Mouse (Mus musculus): ENCODE measurements at regions not wholly inside any gene's neighbourhood (a gene's known extent, or its start where the extent isn't known, plus 50 kb on each side); places are given as distances from the start of the nearest gene placed in this dataset.
A peak's percentile ranks its signal among the peaks of the same experiment; 100 is the strongest.
"Not testable (repeated sequence)": the region's sequence is repeated elsewhere in the genome, so short reads cannot be mapped to it uniquely, and the experiment has no call there.

DNA sequence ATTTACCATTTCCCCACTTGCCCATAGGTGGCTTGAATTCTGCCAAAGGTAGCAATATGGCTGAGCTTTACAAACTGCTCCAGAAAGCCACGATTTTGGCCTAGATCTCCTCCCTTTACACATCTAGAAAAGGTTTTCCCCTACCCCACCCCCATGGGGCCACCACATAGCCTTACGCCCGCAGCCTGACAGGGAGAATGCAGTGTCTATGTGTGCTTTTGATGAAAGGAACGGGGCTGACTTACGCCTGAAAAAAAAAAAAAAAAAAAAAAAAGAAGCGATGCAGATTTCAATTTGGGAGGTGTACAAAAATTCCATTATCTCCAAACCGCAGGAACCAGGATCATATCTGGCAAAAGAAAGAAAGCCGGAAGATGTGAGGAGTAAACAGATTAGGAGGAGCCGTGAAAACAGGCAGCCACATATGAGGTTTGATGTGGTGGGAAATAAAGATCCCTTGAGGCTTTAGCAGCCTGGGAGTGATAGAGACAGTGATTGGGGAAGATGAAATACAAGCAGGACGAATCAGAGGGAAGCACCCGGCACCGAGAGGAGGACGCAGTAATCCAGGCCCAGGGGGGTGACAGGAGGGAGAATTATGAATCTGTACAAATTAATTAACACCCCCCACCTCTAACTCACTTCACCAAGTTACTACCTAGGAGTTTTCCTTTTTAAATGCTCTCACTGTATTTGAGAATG lies 121.4 kb upstream of the Vldlr start:
- ATAC-seq (peak; percentile 29; the same call in 1 of the 2 replicates), DNase-seq (no peak)
- no peaks in the 10 kb centered on the region for H3K36me3 ChIP-seq (ENCODE audit: insufficient read depth)
- no peak overlapping the region for H3K27ac ChIP-seq (ENCODE audit: low read depth, low read length)
- no peaks in the 10 kb centered on the region for H3K9me3 ChIP-seq (ENCODE audit: low read length)
- no peak overlapping the region for H3K4me3 ChIP-seq (ENCODE audit: low read depth, low read length)
- H3K4me2 ChIP-seq (ENCODE audit: low read depth): no peak overlapping the region
- H3K9ac ChIP-seq: no peak overlapping the region
- H3K27me3 ChIP-seq (ENCODE audit: insufficient read depth, low read length): no peaks in the 10 kb centered on the region
- 62% methylated on average over 13 of the region's 13 CpGs for WGBS
- TF ChIP-seq CTCF (IDR thresholded peaks at IDR 0.05; ENCODE audit: low read depth): no peak
- 0 out of 2 replicates have a peak, but pooled peaks cover 3% of the 10 kb centered on the region for H3K4me1 ChIP-seq (ENCODE audit: insufficient read depth)

DNA sequence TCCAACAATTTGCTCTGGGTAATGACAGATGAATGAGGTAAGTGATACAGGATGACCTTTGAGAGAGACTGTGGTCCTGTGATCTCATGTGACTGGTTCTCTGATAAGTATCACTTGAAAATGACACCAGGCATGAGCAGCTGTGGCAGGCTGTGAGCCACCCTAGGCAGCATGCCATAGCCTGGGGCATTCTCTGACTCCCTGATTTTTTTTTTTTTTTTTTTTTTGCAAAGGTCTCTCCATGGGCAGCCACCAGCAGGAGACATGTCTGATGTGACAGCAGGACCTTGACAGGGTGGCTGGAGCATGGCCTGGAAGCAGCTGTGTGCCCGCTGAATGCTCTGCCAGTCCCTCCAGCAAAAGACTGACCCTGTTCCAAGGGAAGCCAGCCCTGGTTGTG lies 116.4 kb upstream of the Vldlr start:
- Histone ChIP-seq H3K27ac (ENCODE audit: low read depth, low read length) (no peak overlapping the region), H3K4me1 (ENCODE audit: insufficient read depth) (0 out of 2 replicates have a peak, but pooled peaks cover 3% of the 10 kb centered on the region), H3K9me3 (ENCODE audit: low read length) (no peaks in the 10 kb centered on the region), H3K36me3 (ENCODE audit: insufficient read depth) (no peaks in the 10 kb centered on the region), H3K4me2 (ENCODE audit: low read depth) (no peak overlapping the region), H3K9ac (no peak overlapping the region), H3K27me3 (ENCODE audit: insufficient read depth, low read length) (no peaks in the 10 kb centered on the region), H3K4me3 (ENCODE audit: low read depth, low read length) (no peak overlapping the region)
- no peak for DNase-seq
- no peak for TF ChIP-seq CTCF (IDR thresholded peaks at IDR 0.05; ENCODE audit: low read depth)
- ATAC-seq: peak; percentile 29; the same call in 1 of the 2 replicates
- 71% methylated on average over 1 of the region's 1 CpGs for WGBS

DNA sequence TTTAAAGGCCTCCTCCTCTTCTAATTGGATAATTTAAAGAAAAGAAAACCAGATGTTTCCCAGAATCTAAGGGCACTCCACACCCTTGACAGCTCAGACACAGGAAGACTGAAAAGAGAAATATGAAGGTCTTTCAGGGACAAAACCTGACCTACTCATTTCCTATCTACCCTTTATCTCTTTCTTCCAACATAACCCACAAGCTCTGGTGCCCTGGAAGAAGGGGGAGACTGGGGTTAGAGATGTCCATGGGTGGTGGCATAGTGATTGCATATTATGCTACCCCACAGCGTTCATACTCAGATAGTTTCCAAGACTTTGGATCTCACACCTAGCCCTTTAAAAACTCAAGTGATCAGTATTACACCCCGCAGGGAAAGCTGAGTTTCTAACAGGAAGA lies 105.8 kb upstream of the Vldlr start:
- Histone ChIP-seq H3K9me3 (ENCODE audit: low read length) (no peaks in the 10 kb centered on the region), H3K9ac (no peak overlapping the region), H3K4me2 (ENCODE audit: low read depth) (no peak overlapping the region), H3K27me3 (ENCODE audit: insufficient read depth, low read length) (no peaks in the 10 kb centered on the region), H3K4me1 (ENCODE audit: insufficient read depth) (no peaks in the 10 kb centered on the region), H3K36me3 (ENCODE audit: insufficient read depth) (no peaks in the 10 kb centered on the region), H3K27ac (ENCODE audit: low read depth, low read length) (no peak overlapping the region), H3K4me3 (ENCODE audit: low read depth, low read length) (no peak overlapping the region)
- DNase-seq (no peak), ATAC-seq (no peak)
- no peak for TF ChIP-seq CTCF (IDR thresholded peaks at IDR 0.05; ENCODE audit: low read depth)
- WGBS: 90% methylated on average over 2 of the region's 2 CpGs

DNA sequence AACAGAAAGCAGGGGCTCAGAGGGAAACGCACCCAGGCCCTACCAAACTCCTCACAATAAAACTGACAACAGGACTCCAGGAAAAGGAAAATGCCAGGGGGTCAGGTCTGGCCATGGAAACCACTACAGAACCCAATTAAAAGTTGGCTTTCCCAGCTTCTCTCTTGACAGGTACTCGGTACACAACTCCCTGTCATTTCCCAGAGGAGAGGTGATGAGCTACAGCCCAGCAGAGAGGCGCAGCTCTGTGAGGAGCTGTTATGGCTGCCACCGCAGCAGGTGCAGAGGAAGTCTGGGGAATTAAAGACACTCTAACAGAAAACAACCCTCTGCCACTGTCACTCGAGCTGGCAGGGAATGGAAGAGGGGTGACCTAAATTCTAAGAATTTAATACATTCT lies 95.4 kb upstream of the Vldlr start:
- ATAC-seq: no peak
- no peak for TF ChIP-seq CTCF (IDR thresholded peaks at IDR 0.05; ENCODE audit: low read depth)

DNA sequence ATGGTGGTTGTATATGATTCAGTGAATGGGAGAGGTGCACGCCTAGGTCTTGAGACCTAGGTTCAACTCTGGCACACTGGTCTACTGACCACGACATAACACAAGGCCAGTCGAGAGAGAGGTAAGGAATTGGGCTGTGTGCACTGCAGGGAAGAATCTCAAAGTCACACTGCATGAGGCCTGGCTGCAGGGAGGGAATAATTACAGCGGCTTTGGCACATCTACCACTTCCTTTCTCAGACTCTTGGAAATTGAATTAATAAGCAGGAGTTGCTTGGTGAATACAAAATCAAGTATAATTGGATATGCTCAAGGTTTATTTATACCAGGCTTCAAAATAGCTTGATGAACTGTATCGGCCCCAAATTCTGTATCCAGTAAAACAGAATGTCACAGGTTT lies 93.9 kb upstream of the Vldlr start:
- H3K36me3 ChIP-seq (ENCODE audit: insufficient read depth): no peaks in the 10 kb centered on the region
- H3K4me2 ChIP-seq (ENCODE audit: low read depth): no peak overlapping the region
- TF ChIP-seq CTCF (IDR thresholded peaks at IDR 0.05; ENCODE audit: low read depth): no peak
- 50% methylated on average over 5 of the region's 5 CpGs for WGBS
- peak; percentile 30; the same call in 1 of the 2 replicates for ATAC-seq
- H3K9ac ChIP-seq: no peak overlapping the region
- H3K4me1 ChIP-seq (ENCODE audit: insufficient read depth): peaks cover 16% of the 10 kb centered on the region; the same call in 1 of the 2 replicates
- no peaks in the 10 kb centered on the region for H3K27me3 ChIP-seq (ENCODE audit: insufficient read depth, low read length)
- no peaks in the 10 kb centered on the region for H3K9me3 ChIP-seq (ENCODE audit: low read length)
- DNase-seq: no peak
- no peak overlapping the region; the same call in 1 of the 2 replicates for H3K27ac ChIP-seq (ENCODE audit: low read depth, low read length)
- H3K4me3 ChIP-seq (ENCODE audit: low read depth, low read length): no peak overlapping the region

More for the DNA sequence above, 95.4 kb upstream of the Vldlr start:
- Histone ChIP-seq H3K4me2 (ENCODE audit: low read depth) (no peak overlapping the region), H3K4me1 (ENCODE audit: insufficient read depth) (peaks cover 16% of the 10 kb centered on the region; the same call in 1 of the 2 replicates), H3K9ac (no peak overlapping the region), H3K4me3 (ENCODE audit: low read depth, low read length) (no peak overlapping the region), H3K27ac (ENCODE audit: low read depth, low read length) (no peak overlapping the region), H3K27me3 (ENCODE audit: insufficient read depth, low read length) (no peaks in the 10 kb centered on the region), H3K9me3 (ENCODE audit: low read length) (no peaks in the 10 kb centered on the region), H3K36me3 (ENCODE audit: insufficient read depth) (no peaks in the 10 kb centered on the region)
- WGBS: 46% methylated on average over 5 of the region's 5 CpGs
- no peak for DNase-seq

DNA sequence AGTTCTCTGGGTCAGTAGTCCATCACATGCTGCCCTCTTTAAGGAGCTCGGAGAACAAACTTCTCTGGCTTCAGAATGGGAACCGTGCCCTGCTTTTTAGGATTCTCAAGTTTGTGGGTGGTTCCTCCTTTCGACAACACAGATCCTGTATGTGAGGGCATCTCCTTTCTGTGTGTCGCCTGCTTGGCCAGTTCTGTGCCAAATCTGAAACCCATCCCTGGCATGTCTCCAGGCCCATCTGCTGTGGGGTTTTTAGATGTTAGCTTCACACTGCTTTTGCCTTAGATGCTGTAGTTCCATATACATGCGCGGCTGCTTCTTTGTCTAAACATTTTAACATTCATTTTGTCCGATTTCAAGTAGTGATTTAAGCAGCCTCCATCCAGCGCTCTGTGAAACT lies 93.0 kb upstream of the Vldlr start:
- H3K4me1 ChIP-seq (ENCODE audit: insufficient read depth): peaks cover 16% of the 10 kb centered on the region; the same call in 1 of the 2 replicates
- peak overlapping the region; percentile 16; the same call in 1 of the 2 replicates for H3K4me2 ChIP-seq (ENCODE audit: low read depth)
- no peak for TF ChIP-seq CTCF (IDR thresholded peaks at IDR 0.05; ENCODE audit: low read depth)
- DNase-seq (peak; percentile 89), ATAC-seq (peak; percentile 77)
- H3K27me3 ChIP-seq (ENCODE audit: insufficient read depth, low read length): no peaks in the 10 kb centered on the region
- no peaks in the 10 kb centered on the region for H3K9me3 ChIP-seq (ENCODE audit: low read length)
- no peak overlapping the region for H3K4me3 ChIP-seq (ENCODE audit: low read depth, low read length)
- H3K9ac ChIP-seq: no peak overlapping the region
- 26% methylated on average over 8 of the region's 8 CpGs for WGBS
- H3K36me3 ChIP-seq (ENCODE audit: insufficient read depth): no peaks in the 10 kb centered on the region
- peak overlapping the region; percentile 29; the same call in 1 of the 2 replicates for H3K27ac ChIP-seq (ENCODE audit: low read depth, low read length)

DNA sequence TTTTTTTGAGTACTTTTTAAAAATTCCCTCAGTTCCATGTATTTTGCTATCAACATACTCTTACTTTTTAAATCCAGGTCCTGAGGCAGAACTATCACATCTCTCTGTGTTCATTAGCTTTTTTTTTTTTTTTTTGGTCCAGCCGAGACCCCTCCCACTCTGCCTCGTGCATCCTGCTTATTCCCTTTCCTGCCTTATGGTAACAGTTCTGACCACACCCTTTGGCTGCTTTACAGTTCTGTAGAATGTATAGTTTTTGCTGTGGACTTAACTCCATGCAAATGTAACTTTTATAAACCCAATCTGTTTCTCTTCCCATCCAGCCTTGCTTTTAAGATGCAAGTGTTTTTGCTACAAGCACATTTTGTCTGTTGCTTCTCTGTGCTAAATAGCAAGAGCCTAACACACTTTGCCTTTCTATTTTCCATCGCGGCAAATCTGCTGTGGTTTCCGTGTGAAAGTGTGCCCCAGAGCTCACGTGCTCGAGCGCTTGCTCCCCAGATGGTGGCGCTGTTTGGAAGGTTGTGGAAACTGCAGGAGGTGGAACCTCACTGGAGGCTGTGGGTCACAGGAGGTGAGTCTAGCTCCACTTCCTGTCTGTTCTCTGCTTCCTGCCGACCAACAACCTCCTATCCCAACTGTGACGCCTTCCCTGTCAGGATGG lies 92.3 kb upstream of the Vldlr start:
- peak; percentile 69 for TF ChIP-seq CTCF (IDR thresholded peaks at IDR 0.05; ENCODE audit: low read depth)
- peak; percentile 81 for DNase-seq
- peak; percentile 57 for ATAC-seq
- WGBS: 50% methylated on average over 11 of the region's 11 CpGs
- no peak overlapping the region for H3K4me3 ChIP-seq (ENCODE audit: low read depth, low read length)
- H3K4me1 ChIP-seq (ENCODE audit: insufficient read depth): peaks cover 16% of the 10 kb centered on the region; the same call in 1 of the 2 replicates
- no peaks in the 10 kb centered on the region for H3K36me3 ChIP-seq (ENCODE audit: insufficient read depth)
- H3K27ac ChIP-seq (ENCODE audit: low read depth, low read length): peak overlapping the region; percentile 29
- no peaks in the 10 kb centered on the region for H3K9me3 ChIP-seq (ENCODE audit: low read length)
- no peak overlapping the region for H3K9ac ChIP-seq
- peak overlapping the region; percentile 16; the same call in 1 of the 2 replicates for H3K4me2 ChIP-seq (ENCODE audit: low read depth)
- no peaks in the 10 kb centered on the region for H3K27me3 ChIP-seq (ENCODE audit: insufficient read depth, low read length)

DNA sequence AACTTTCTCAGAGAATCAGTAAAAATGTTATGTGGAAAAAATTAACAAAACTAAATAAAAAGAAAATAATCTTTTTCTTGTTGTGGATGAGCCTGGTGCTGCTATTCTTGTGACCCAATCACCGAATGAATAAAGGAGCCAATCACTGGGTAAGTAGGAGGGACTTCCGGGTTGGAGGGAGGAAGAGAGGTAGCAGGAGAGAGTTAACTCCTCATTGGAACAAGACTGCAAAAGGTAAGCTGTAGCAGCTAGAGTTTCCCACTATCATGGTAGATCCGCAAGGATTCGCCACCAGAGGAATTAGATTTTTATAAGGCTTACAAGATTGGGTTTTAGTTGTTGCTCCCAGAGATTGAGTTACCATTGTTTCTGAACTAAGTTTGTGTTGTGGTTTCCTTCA lies 87.8 kb upstream of the Vldlr start:
- not testable (repeated sequence) for H3K4me3 ChIP-seq (ENCODE audit: low read depth, low read length); DNase-seq; H3K27me3 ChIP-seq (ENCODE audit: insufficient read depth, low read length); H3K9me3 ChIP-seq (ENCODE audit: low read length); H3K27ac ChIP-seq (ENCODE audit: low read depth, low read length); H3K4me1 ChIP-seq (ENCODE audit: insufficient read depth); H3K36me3 ChIP-seq (ENCODE audit: insufficient read depth); ATAC-seq; H3K9ac ChIP-seq; H3K4me2 ChIP-seq (ENCODE audit: low read depth)
- WGBS: 94% methylated on average over 4 of the region's 4 CpGs

Data from forebrain, postnatal 0 days (tissue).